Mouse (Mus musculus): ENCODE measurements around the gene 1700057G04Rik. TPM values are rescaled to one million over a fixed set of nuclear protein-coding genes. Genes with fewer than 3 reads are reported as not detected.

1700057G04Rik gene
- polyA plus RNA-seq (2012; rRNA removed): not detected in 2 replicates

GRCm38 (mm10) chr9:92309077-92309476 lies at the start of gene 1700057G04Rik:
1700057G04Rik (plus strand) TSS chr9:92309377.

GRCm38 (mm10) chr9:92275486-92276207 lies 33.5 kb upstream of the 1700057G04Rik start, which contains the start of gene Plscr2:
Plscr2 (plus strand) TSS chr9:92275602.

Other genes starting within 250 kb of the 1700057G04Rik start
- gene Plscr5, start 116.4 kb upstream of the 1700057G04Rik start, polyA plus RNA-seq (2012; rRNA removed): 0.20 and 0.21 TPM in 2 replicates
- 6.1 and 8.6 TPM in 2 replicates for gene Plscr1, start 59.6 kb upstream of the 1700057G04Rik start, polyA plus RNA-seq (2012; rRNA removed)
- gene Plscr2, start 33.8 kb upstream of the 1700057G04Rik start, polyA plus RNA-seq (2012; rRNA removed): 0.36 and 0.64 TPM in 2 replicates
- gene Plscr4, start 148.0 kb downstream of the 1700057G04Rik start, polyA plus RNA-seq (2012; rRNA removed): 1.2 and 2.2 TPM in 2 replicates
- gene Plod2, start 232.8 kb downstream of the 1700057G04Rik start, polyA plus RNA-seq (2012; rRNA removed): 23.6 and 43.7 TPM in 2 replicates